Mouse (Mus musculus) c-Kit-positive CD71-negative TER-119-negative erythroid progenitor cells, embryonic 14.5 days (primary cell): ENCODE data around the gene Olfr736.

Experiments used
- DNase-seq: peaks from one replicate; pipeline ENCODE4 v3.0.0-alpha.2; 2013; ENCODE audit warnings: low read depth

Gene Olfr736

GRCm38 (mm10) chr14:50380863-50381262, at the start of gene Olfr736:
Olfr736 (plus strand) TSS chr14:50381163.
- DNase-seq, result no peak

- DNase-seq, result no peak
Observed at GRCm38 (mm10) chr14:50348796-50349195, 32.2 kb upstream of the Olfr736 start, which contains the start of gene Olfr735. Olfr735 (minus strand) TSS chr14:50348872.

- peak; percentile 10 for DNase-seq
Observed at GRCm38 (mm10) chr14:50352438-50352837, 28.5 kb upstream of the Olfr736 start.

GRCm38 (mm10) chr14:50356725-50357124, 24.2 kb upstream of the Olfr736 start:
- DNase-seq, result no peak

- DNase-seq, result no peak
Observed at GRCm38 (mm10) chr14:50357593-50357992, 23.4 kb upstream of the Olfr736 start, which contains the start of gene Tlr11. Tlr11 (plus strand) TSS chr14:50357914.

- no peak for DNase-seq
Observed at GRCm38 (mm10) chr14:50360480-50360879, 20.5 kb upstream of the Olfr736 start.

- DNase-seq, result no peak
Observed at GRCm38 (mm10) chr14:50363561-50363960, 17.4 kb upstream of the Olfr736 start.

- no peak for DNase-seq
Observed at GRCm38 (mm10) chr14:50407268-50407667, 26.3 kb downstream of the Olfr736 start, which contains the start of gene Olfr738. Olfr738 (plus strand) TSS chr14:50407568.

GRCm38 (mm10) chr14:50418326-50418725, 37.4 kb downstream of the Olfr736 start, which contains the start of gene Olfr739:
Olfr739 (plus strand) TSS chr14:50418626.
- DNase-seq, result no peak
